Mouse (Mus musculus) limb, embryonic 13.5 days (tissue): ENCODE measurements around the gene Ankub1. TPM values are rescaled to one million over a fixed set of nuclear protein-coding genes. Genes with fewer than 3 reads are reported as not detected.

ENCODE experiments used
- ATAC-seq: fragments of 200-750 bp; cut with Nextera tagmentation; 2 replicates; pipeline ENCODE4 v1.8.0; 2017; ENCODE audit warnings: low read depth, moderate number of reproducible peaks, moderate TSS enrichment; ENCODE audit not compliant: low FRiP score
- H3K27ac ChIP-seq: fragments of 300-500 bp; sonication (generic); 2 replicates; pipeline ENCODE4 v1.5.1; 2015; ENCODE audit warnings: inconsistent platforms, mild to moderate bottlenecking, moderate library complexity
- H3K27me3 ChIP-seq: fragments of 300-500 bp; sonication (generic); 2 replicates; pipeline ENCODE4 v1.6.1; 2015; ENCODE audit warnings: mild to moderate bottlenecking, inconsistent platforms
- H3K36me3 ChIP-seq: fragments of 300-500 bp; sonication (generic); 2 replicates; pipeline ENCODE4 v1.6.1; 2015; ENCODE audit warnings: inconsistent platforms, mild to moderate bottlenecking, moderate library complexity
- H3K4me1 ChIP-seq: fragments of 300-500 bp; sonication (generic); 2 replicates; pipeline ENCODE4 v1.6.1; 2015; ENCODE audit warnings: inconsistent platforms
- H3K4me2 ChIP-seq: fragments of 300-500 bp; sonication (generic); replicated peaks from 2 replicates; pipeline ENCODE4 v1.6.1; 2015; ENCODE audit warnings: inconsistent platforms, mild to moderate bottlenecking, moderate library complexity
- H3K4me3 ChIP-seq: fragments of 300-500 bp; sonication (generic); 2 replicates; pipeline ENCODE4 v1.5.1; 2015; ENCODE audit warnings: moderate library complexity, mild to moderate bottlenecking, inconsistent platforms
- H3K9ac ChIP-seq: fragments of 300-500 bp; sonication (generic); 2 replicates; pipeline ENCODE4 v1.6.1; 2015; ENCODE audit warnings: mild to moderate bottlenecking, inconsistent platforms
- H3K9me3 ChIP-seq: fragments of 300-500 bp; sonication (generic); 2 replicates; pipeline ENCODE4 v1.6.1; 2016; ENCODE audit warnings: inconsistent platforms
- WGBS: fragments of 180-500 bp; shearing (Covaris S2); methylation state at CpG from one replicate; pipeline ENCODE4 v1.1.7; 2015; 5-methylcytosine and 5-hydroxymethylcytosine counted together
- polyA plus RNA-seq: library from polyadenylated mRNA; unstranded; fragments of >200 nt; fragmentation: Nextera tagmentation; extraction: Ambion mirVana; gene quantifications from 2 replicates; pipeline ENCODE4 v1.2.1, GENCODE M21; 2015

The Ankub1 gene
- polyA plus RNA-seq, 1 experiment from 2014 or later: 0.09 TPM

DNA sequence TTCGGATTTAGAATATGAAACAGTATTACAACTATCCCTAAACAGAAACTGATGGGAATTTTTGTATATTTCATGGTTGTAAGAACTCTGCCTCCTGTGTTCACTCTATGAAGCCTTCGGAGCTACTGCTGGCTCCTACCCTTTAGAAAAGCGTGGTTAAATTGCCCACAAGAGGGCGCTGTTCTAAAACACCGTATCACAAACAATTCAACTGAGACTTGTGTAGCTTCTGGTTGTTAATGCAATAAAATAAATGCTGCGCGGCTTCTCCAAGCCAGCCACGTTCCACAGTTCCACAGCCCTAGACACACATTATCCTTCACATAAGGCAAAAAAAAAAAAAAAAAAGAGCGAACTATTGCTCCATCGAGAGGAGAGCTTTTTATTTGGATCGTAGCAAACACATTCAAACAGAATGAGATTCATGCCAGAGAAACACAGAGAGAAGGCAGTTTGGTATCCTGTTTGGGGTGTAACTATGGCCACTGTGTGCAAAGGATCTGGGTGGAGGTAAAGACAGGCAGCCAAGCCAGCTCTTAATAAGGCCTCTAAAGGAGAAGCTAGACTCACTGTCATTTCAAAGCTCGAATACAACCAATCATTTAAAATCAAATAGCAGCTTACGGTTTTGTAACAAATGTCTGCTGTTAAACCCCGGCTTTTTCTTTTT, 25.4 kb downstream of the Ankub1 start:
- H3K9ac ChIP-seq: no peak overlapping the region
- peak overlapping the region; percentile 27 for H3K4me3 ChIP-seq
- no peak overlapping the region for H3K27ac ChIP-seq
- 25% methylated on average over 14 of the region's 14 CpGs for WGBS
- H3K4me1 ChIP-seq: no peaks in the 10 kb centered on the region
- H3K36me3 ChIP-seq: no peaks in the 10 kb centered on the region
- peak overlapping the region; percentile 50 for H3K4me2 ChIP-seq
- H3K27me3 ChIP-seq: no peaks in the 10 kb centered on the region
- no peaks in the 10 kb centered on the region for H3K9me3 ChIP-seq
- ATAC-seq: peak; percentile 59

DNA sequence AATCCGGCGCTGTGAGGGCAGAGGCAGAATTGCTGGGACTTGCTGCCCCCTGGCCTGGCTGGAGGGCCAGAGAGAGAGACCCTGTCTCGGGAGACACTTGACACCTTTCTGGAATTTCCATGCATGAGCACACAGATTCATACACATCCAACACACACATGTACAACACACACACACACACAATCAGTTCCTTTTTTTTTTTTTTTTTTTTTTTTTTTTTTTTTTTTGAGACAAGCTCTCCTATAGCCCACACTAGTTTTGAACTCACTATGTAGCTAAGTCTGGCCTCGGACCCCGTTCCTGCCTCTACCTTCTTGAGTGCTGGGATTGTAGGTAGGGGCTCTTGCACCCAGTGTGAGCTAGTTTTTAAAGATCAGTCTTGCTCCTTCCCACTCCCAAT, 26.7 kb downstream of the Ankub1 start:
- no peak overlapping the region for H3K9ac ChIP-seq
- H3K9me3 ChIP-seq: no peaks in the 10 kb centered on the region
- H3K27ac ChIP-seq: no peak overlapping the region
- 92% methylated on average over 5 of the region's 5 CpGs for WGBS
- no peaks in the 10 kb centered on the region for H3K27me3 ChIP-seq
- no peak overlapping the region for H3K4me3 ChIP-seq
- H3K4me2 ChIP-seq: no peak overlapping the region
- no peaks in the 10 kb centered on the region for H3K4me1 ChIP-seq
- no peak for ATAC-seq
- no peaks in the 10 kb centered on the region for H3K36me3 ChIP-seq

DNA sequence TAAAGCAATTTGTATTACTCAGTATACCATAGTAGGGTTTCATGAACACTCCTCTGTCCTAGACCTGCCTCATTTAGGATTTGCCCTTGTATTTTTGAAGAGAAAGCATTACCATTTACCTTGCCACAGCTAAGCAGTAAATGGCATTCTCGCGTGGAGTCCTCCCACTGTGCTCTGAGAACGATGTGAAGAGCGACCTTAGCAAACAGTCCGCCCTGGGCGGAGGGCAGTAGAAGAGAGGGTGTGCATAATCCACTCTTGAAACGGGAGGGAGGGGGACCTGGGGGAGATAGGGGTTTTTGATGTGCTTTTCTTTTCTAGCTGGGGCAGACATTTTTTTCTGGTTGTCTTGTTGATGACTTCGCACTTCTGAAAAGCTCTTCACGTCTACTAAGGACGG, 27.9 kb downstream of the Ankub1 start:
- Histone ChIP-seq H3K4me1 (no peaks in the 10 kb centered on the region), H3K36me3 (no peaks in the 10 kb centered on the region), H3K9me3 (no peaks in the 10 kb centered on the region), H3K9ac (no peak overlapping the region), H3K4me2 (no peak overlapping the region), H3K27me3 (no peaks in the 10 kb centered on the region), H3K27ac (no peak overlapping the region), H3K4me3 (no peak overlapping the region)
- no peak for ATAC-seq
- WGBS: 78% methylated on average over 10 of the region's 10 CpGs

DNA sequence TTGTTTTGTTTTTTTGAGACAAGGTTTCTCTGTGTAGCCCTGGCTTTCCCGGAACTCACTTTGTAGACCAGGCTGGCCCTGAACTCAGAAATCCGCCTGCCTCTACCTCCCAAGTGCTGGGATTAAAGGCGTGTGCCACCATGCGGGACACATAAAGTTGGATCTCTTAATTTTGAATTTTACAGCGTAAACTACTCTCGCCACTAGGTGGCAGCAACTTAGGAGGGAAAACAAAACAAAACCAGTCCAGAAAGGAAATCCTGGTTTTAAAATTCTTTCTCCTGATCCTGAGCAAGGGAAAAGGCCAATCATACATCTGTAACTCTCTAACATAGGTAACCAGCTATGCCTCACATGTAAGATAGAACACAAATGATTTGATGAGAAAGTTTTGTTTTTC, 28.9 kb downstream of the Ankub1 start:
- Histone ChIP-seq H3K4me3 (no peak overlapping the region), H3K36me3 (no peaks in the 10 kb centered on the region), H3K9me3 (no peaks in the 10 kb centered on the region), H3K27ac (no peak overlapping the region), H3K4me2 (no peak overlapping the region), H3K4me1 (no peaks in the 10 kb centered on the region), H3K27me3 (no peaks in the 10 kb centered on the region), H3K9ac (no peak overlapping the region)
- no peak for ATAC-seq
- 19% methylated on average over 6 of the region's 6 CpGs for WGBS

DNA sequence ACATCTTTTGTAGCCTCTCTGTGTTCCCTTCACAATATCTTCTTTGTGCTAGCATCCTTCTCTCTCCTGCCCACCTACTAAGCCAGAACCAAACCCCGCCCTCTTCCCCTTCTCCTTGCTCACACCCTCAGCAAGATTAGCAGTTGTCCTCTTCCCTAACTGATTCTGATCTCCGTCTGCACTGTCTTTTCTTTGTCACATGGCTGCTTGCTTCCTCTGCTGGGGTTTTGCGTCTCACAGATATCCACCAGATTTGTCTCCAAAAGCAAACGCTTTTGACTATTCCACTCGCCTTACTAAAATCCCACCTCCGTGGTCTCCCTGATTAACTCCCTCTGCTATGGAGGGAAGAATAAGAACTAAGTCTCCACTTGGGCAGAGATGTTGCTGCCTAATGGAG, 34.0 kb downstream of the Ankub1 start:
- Histone ChIP-seq H3K27me3 (peaks cover 3% of the 10 kb centered on the region; the same call in 1 of the 2 replicates), H3K4me1 (no peaks in the 10 kb centered on the region), H3K36me3 (no peaks in the 10 kb centered on the region), H3K9ac (no peak overlapping the region), H3K27ac (no peak overlapping the region), H3K9me3 (no peaks in the 10 kb centered on the region), H3K4me2 (no peak overlapping the region), H3K4me3 (no peak overlapping the region)
- ATAC-seq: no peak
- WGBS: 75% methylated on average over 6 of the region's 6 CpGs

DNA sequence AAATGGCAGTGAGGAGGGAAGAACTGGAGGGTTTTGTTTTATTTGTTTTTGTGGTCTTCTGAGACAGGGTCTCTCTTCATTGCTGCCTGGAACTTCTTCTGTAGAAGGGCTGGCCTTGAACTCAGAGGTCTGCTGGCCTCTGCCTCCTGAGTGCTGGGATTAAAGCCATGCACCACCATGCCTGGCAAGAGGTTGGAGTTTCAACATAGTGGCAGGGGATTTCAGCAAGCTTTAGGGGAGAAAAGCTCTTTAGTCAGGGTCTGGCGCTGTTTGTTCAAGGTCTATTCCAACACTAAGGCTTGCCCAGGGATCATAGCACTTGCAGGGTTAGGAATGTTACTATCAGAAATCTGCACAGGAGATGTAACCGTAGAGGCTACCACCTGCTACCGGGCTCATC, 39.0 kb downstream of the Ankub1 start:
- H3K4me2 ChIP-seq: no peak overlapping the region
- H3K9me3 ChIP-seq: no peaks in the 10 kb centered on the region
- H3K9ac ChIP-seq: no peak overlapping the region
- peaks cover 6% of the 10 kb centered on the region; the same call in 1 of the 2 replicates for H3K4me1 ChIP-seq
- H3K36me3 ChIP-seq: 0 out of 2 replicates have a peak, but pooled peaks cover 3% of the 10 kb centered on the region
- WGBS: 81% methylated on average over 3 of the region's 3 CpGs
- ATAC-seq: no peak
- H3K27me3 ChIP-seq: peaks cover 3% of the 10 kb centered on the region; the same call in 1 of the 2 replicates
- no peak overlapping the region for H3K4me3 ChIP-seq
- no peak overlapping the region for H3K27ac ChIP-seq

DNA sequence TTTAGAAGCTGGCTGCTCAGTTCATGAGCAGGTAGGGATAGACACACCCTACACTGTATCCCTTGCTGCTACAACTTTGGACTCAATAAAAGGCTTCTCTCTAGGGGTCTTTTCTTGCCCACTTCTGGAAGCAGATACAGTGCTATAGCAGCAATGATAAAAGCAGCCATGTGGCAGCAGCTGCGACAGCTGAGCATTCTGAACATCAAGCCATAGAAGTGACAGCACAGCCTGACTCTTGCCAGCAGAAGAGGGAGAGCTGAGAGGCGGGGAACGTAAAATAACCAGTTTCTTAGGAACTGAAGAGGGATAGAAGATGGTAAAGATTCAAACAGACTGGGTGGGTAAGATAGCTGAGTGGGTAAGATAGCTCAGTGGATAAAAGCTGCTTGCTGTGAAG, 40.1 kb downstream of the Ankub1 start:
- ATAC-seq: no peak
- Histone ChIP-seq H3K4me1 (peaks cover 6% of the 10 kb centered on the region; the same call in 1 of the 2 replicates), H3K4me2 (no peak overlapping the region), H3K27ac (no peak overlapping the region), H3K9ac (no peak overlapping the region), H3K36me3 (0 out of 2 replicates have a peak, but pooled peaks cover 6% of the 10 kb centered on the region), H3K27me3 (no peaks in the 10 kb centered on the region), H3K9me3 (no peaks in the 10 kb centered on the region), H3K4me3 (no peak overlapping the region)
- WGBS: 83% methylated on average over 3 of the region's 3 CpGs

DNA sequence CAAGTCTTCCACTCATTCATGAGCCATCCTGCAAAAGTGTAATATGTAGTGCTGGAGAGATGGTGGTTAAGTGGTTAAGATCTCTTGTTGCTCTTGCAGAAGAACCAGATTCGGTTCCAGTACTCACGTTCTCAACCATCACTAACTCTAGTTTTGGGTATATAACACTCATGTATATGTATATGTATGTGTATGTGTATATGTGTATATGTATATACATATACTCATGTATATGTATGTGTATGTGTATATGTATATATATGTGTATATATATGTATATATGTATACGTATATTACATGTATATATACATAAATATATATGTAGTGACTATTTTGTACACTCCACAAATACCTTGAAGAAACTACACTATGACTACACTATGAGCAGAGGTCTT, 40.7 kb downstream of the Ankub1 start:
- no peaks in the 10 kb centered on the region for H3K9me3 ChIP-seq
- peak; percentile 41 for ATAC-seq
- peak overlapping the region; percentile 71 for H3K4me2 ChIP-seq
- peaks cover 6% of the 10 kb centered on the region; the same call in 1 of the 2 replicates for H3K36me3 ChIP-seq
- no peaks in the 10 kb centered on the region for H3K27me3 ChIP-seq
- no peak overlapping the region for H3K27ac ChIP-seq
- peaks cover 6% of the 10 kb centered on the region; the same call in 1 of the 2 replicates for H3K4me1 ChIP-seq
- peak overlapping the region; percentile 88 for H3K9ac ChIP-seq
- peak overlapping the region; percentile 81 for H3K4me3 ChIP-seq
- 79% methylated on average over 3 of the region's 3 CpGs for WGBS

DNA sequence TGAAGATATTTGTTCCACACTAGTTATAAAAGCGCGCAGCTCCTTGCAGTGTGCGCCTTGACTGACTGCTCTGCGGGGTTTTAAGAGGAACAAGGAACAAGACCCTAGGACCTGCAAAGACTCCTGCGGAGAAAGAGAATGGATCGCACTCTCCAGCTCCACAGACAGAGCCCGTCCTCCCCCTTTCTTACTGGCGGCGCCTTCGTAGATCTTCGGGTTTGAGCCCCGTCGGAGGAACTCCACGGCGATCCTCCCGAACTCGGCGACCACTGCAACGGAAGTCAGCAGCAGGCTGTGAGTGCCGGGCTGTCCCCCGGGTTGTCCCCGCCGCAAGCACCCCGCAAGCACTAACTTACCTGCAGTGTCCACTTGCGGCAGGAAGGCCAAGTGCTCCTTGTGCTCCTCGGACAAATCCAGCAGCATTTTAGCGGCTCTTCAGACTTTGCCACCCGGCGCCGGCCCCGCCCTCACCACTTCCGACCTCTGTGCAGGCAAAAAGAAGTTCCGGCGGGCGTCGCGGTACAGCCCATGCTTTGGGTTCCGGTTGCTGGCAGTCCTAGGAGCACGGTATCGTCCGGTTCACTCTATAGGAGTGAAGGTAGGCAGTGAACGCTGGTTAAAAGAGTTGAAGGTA, 41.3 kb downstream of the Ankub1 start, which contains the start of gene Commd2:
TSS of gene Commd2 (minus strand) at position 485 of the 634 bp plus-strand sequence.
- Histone ChIP-seq H3K4me2 (peak within 1 kb of the TSS; percentile 71), H3K9ac (peak within 1 kb of the TSS; percentile 88), H3K9me3 (no peaks in the 10 kb centered on the region), H3K27ac (peak within 1 kb of the TSS; percentile 76), H3K36me3 (peaks cover 11% of the 10 kb centered on the region), H3K4me3 (peak within 1 kb of the TSS; percentile 81), H3K4me1 (peaks cover 6% of the 10 kb centered on the region; the same call in 1 of the 2 replicates), H3K27me3 (no peaks in the 10 kb centered on the region)
- WGBS: 1% methylated on average over 42 of the region's 42 CpGs
- peak; percentile 95 for ATAC-seq

DNA sequence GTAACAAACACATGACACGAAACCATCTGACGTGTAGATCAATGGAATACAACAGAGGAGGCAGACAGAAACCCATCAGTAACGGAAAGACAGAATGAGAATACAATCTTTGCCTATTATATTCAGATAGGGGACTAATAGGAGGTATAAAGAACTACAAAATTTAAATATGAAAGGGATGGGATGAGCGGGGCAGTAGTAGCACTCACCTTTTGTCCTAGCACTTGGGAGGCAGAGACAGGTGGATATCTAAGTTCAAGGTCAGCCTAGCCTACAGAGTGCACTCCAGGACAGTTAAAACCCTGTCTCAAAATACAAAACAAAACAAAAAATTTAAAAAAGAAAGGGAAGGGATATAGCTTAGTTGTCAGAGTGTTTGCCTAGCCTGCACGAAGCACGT, 49.4 kb downstream of the Ankub1 start:
- no peak for ATAC-seq
- H3K36me3 ChIP-seq: peaks cover 27% of the 10 kb centered on the region
- WGBS: 93% methylated on average over 6 of the region's 6 CpGs
- H3K9me3 ChIP-seq: no peaks in the 10 kb centered on the region
- H3K27me3 ChIP-seq: no peaks in the 10 kb centered on the region
- H3K9ac ChIP-seq: no peak overlapping the region
- no peak overlapping the region for H3K4me2 ChIP-seq
- H3K27ac ChIP-seq: no peak overlapping the region
- H3K4me3 ChIP-seq: no peak overlapping the region
- H3K4me1 ChIP-seq: no peaks in the 10 kb centered on the region

DNA sequence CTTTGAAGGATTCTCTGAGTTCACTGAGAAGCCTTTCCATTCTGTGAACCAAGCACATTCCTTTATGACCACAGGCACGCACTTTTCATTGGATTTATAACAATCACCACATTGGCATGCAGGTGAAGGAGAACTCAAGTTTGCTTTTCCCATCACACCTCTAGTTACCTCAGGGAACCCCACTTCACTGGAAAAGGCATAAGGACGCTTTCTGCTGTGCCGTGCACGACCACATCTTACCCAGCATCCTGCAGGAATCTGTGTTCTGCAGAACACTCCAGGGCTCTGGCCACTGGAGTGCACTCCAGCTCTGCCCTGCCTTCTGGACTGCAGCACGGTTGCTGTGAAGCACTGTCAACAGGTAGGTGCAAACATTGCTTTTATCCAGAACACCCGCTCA, 55.0 kb downstream of the Ankub1 start:
- Histone ChIP-seq H3K4me3 (no peak overlapping the region), H3K4me1 (0 out of 2 replicates have a peak, but pooled peaks cover 2% of the 10 kb centered on the region), H3K36me3 (no peaks in the 10 kb centered on the region), H3K9ac (no peak overlapping the region), H3K27ac (no peak overlapping the region), H3K9me3 (no peaks in the 10 kb centered on the region), H3K4me2 (no peak overlapping the region), H3K27me3 (no peaks in the 10 kb centered on the region)
- 64% methylated on average over 6 of the region's 6 CpGs for WGBS
- no peak for ATAC-seq

DNA sequence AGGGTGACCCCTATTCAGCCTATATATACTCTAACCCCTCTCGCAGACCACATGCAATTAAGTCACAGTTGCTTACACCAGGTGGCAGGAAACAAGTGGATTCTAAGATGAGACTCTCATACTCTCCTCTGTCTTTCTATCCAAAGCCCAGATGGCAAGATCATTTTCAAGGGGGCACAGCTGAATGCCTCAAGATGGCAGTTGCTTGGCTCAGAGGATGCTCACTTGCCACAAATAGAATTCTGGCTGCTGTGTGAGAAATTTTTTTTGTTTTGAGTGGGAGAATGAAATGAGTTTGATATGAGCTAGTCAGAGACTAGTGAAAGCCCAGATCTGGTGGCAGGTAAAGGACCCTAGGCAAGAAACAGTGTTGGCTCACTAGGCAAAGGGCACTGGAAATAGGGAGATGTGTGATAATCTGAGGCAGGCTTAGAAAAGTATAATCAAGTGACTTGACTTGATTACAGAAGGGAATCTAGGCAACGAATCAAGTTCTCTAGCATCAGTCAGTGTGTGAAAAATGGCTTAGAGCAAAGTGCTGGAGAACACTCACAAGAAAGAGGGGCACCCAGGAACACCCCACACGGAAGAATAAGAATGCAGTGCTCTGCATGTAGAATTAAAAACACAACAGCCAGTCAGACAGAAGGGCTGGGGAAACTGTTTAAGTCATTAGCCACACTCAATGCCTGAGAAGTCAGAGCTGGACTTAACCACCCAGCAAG, 57.7 kb downstream of the Ankub1 start:
- no peak overlapping the region for H3K9ac ChIP-seq
- H3K36me3 ChIP-seq: no peaks in the 10 kb centered on the region
- 0 out of 2 replicates have a peak, but pooled peaks cover 2% of the 10 kb centered on the region for H3K4me1 ChIP-seq
- no peak overlapping the region for H3K4me3 ChIP-seq
- ATAC-seq: no peak
- H3K27me3 ChIP-seq: no peaks in the 10 kb centered on the region
- no peaks in the 10 kb centered on the region for H3K9me3 ChIP-seq
- 78% methylated on average over 3 of the region's 3 CpGs for WGBS
- no peak overlapping the region for H3K27ac ChIP-seq
- no peak overlapping the region for H3K4me2 ChIP-seq
